Mouse (Mus musculus): ENCODE data around the gene Prr11.
A peak's percentile ranks its signal among the peaks of the same experiment; 100 is the strongest.

GRCm38 (mm10) chr11:87073866-87074440 lies 34.6 kb downstream of the Prr11 start, which contains the start of gene Gdpd1:
- TF ChIP-seq CTCF (IDR thresholded peaks at IDR 0.05; ENCODE audit: low read depth) (peak; percentile 60), EP300 (IDR thresholded peaks at IDR 0.05; ENCODE audit: low read depth) (no peak)
